Mouse (Mus musculus): ENCODE data around the gene Ubxn1.

DNA sequence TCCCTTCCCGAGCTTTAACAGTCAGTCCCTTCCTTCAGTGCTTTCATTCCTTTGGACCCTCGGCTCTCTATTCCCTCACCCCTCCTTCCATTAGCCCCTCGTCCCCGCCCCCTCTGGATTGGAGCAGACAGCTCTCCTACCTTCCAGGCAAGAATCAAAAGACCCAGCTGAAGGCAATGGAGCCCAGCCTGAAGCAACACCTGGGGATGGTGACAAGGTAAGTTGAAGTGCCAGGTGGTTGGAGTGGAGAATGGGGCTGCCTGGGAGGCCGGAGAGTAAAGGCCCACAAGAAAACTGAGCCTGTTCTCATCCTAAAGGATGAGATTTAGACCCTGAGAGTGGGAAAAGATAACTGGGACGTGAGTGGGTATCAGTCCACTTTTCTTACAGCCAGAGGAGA lies 37.2 kb downstream of the Ubxn1 start:
- no peak for TF ChIP-seq CTCF (IDR thresholded peaks at IDR 0.05; ENCODE audit: borderline replicate concordance, control insufficient read depth, extremely low read depth, insufficient read depth, low read length, poor library complexity)
- no peak for TF ChIP-seq POLR2A (IDR thresholded peaks at IDR 0.05; ENCODE audit: control insufficient read depth, extremely low read depth, insufficient read depth, low read length, poor library complexity)

Measured in thymus, adult 2 months (tissue).